Mouse (Mus musculus) CD4-positive, CD25-positive, alpha-beta regulatory T cell, adult 4 months (primary cell): ENCODE results near the gene Parn. TPM values are rescaled to one million over a fixed set of nuclear protein-coding genes. Genes with fewer than 3 reads are reported as not detected.

Source experiments
- ATAC-seq: one replicate; pipeline ENCODE4 v1.8.0; 2017
- polyA plus RNA-seq, 2 experiments: library from polyadenylated mRNA; unstranded; fragments of 100-300 nt; shearing (Covaris generic); gene quantifications; one replicate each; pipeline ENCODE4 v1.2.1; 2017

Parn gene
- polyA plus RNA-seq, 2 experiments from 2014 or later: 36.0 to 41.4 TPM

GRCm38 (mm10) chr16:13621745-13622507 lies 46.0 kb downstream of the Parn start:
- no peak for ATAC-seq

- ATAC-seq: no peak
These were observed 47.8 kb downstream of the Parn start for GRCm38 (mm10) chr16:13620194-13620593.

GRCm38 (mm10) chr16:13615276-13615675 lies 52.7 kb downstream of the Parn start:
- no peak for ATAC-seq

- ATAC-seq: no peak
These were observed 55.4 kb downstream of the Parn start for GRCm38 (mm10) chr16:13612571-13612970.

- no peak for ATAC-seq
These were observed 55.9 kb downstream of the Parn start for GRCm38 (mm10) chr16:13612058-13612457.

- no peak for ATAC-seq
These were observed 56.6 kb downstream of the Parn start for GRCm38 (mm10) chr16:13611399-13611798.

GRCm38 (mm10) chr16:13610951-13611381 lies 57.0 kb downstream of the Parn start:
- no peak for ATAC-seq

GRCm38 (mm10) chr16:13608705-13609085 lies 59.3 kb downstream of the Parn start:
- ATAC-seq: no peak

- no peak for ATAC-seq
These were observed 59.8 kb downstream of the Parn start for GRCm38 (mm10) chr16:13607987-13608704.

- no peak for ATAC-seq
These were observed 65.2 kb downstream of the Parn start for GRCm38 (mm10) chr16:13602779-13603178.

GRCm38 (mm10) chr16:13589049-13589408 lies 78.9 kb downstream of the Parn start:
- no peak for ATAC-seq

GRCm38 (mm10) chr16:13588182-13589048 lies 79.6 kb downstream of the Parn start:
- ATAC-seq: no peak

GRCm38 (mm10) chr16:13585234-13585633 lies 82.7 kb downstream of the Parn start:
- no peak for ATAC-seq

GRCm38 (mm10) chr16:13580784-13581183 lies 87.2 kb downstream of the Parn start:
- no peak for ATAC-seq

GRCm38 (mm10) chr16:13580016-13580415 lies 88.0 kb downstream of the Parn start:
- no peak for ATAC-seq

GRCm38 (mm10) chr16:13575306-13575705 lies 92.7 kb downstream of the Parn start:
- no peak for ATAC-seq

GRCm38 (mm10) chr16:13568280-13568679 lies 99.7 kb downstream of the Parn start:
- no peak for ATAC-seq

- no peak for ATAC-seq
These were observed 100.4 kb downstream of the Parn start for GRCm38 (mm10) chr16:13567614-13568013.

GRCm38 (mm10) chr16:13566351-13566750 lies 101.6 kb downstream of the Parn start:
- no peak for ATAC-seq

- no peak for ATAC-seq
These were observed 102.7 kb downstream of the Parn start for GRCm38 (mm10) chr16:13565291-13565690.

- no peak for ATAC-seq
These were observed 110.2 kb downstream of the Parn start for GRCm38 (mm10) chr16:13557784-13558183.

GRCm38 (mm10) chr16:13556954-13557470 lies 111.0 kb downstream of the Parn start:
- ATAC-seq: no peak

GRCm38 (mm10) chr16:13556446-13556845 lies 111.5 kb downstream of the Parn start:
- no peak for ATAC-seq
